Mouse (Mus musculus): ENCODE data around the gene Chd2. TPM values are rescaled to one million over a fixed set of nuclear protein-coding genes. Genes with fewer than 3 reads are reported as not detected.

Gene Chd2
- polyA plus RNA-seq, 1 experiment from 2014 or later: 46.7 TPM

DNA sequence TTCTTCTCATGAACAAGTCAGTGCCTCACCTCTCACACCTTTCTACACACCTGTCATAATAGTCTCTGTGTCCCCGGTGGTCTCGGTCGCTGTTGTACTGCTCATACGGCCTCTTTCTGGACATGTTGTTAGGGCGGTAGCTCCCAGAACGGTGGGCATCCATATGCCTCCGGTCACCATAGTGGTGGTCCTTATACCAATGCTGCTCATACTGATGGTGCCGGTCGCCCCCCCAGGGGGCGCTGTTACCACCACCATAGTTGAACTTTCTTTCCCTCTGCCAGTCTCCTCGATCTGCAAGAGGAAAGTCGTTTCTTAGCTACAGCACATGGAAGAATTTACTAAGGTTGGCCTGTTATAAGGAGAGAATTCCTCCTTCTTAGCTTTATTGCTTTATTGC is 105.9 kb downstream of the Chd2 start:
- Histone ChIP-seq H3K4me1 (no peaks in the 10 kb centered on the region), H3K4me2 (replicated peaks) (no peak overlapping the region), H3K4me3 (replicated peaks) (no peak overlapping the region), H3K36me3 (peaks cover 74% of the 10 kb centered on the region), H3K27ac (replicated peaks) (no peak overlapping the region), H3K9me3 (replicated peaks) (no peaks in the 10 kb centered on the region), H3K27me3 (no peaks in the 10 kb centered on the region), H3K9ac (no peak overlapping the region)
- no peak for ATAC-seq (ENCODE audit: insufficient number of reproducible peaks, low FRiP score, low TSS enrichment, low read depth)
- 74% methylated on average over 12 of the region's 12 CpGs for WGBS

DNA sequence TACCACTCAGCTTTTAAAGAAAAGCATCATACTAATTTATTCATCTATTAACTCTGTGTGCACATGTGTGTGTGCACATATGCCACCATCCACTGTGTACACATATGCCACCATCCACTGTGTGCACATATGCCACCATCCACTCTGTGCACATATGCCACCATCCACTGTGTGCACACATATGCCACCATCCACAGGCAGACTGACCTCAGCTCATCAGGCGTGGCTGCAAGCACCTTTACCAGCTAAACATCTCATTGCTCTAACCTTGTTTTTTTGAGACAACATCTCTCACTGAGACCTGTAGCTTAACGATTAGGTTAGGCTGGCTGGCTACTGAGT is 107.3 kb downstream of the Chd2 start:
- no peaks in the 10 kb centered on the region for H3K4me1 ChIP-seq
- no peak overlapping the region for H3K9ac ChIP-seq
- H3K4me3 ChIP-seq (replicated peaks): no peak overlapping the region
- 0 out of 2 replicates have a peak, but pooled peaks have one; percentile 13 for ATAC-seq (ENCODE audit: insufficient number of reproducible peaks, low FRiP score, low TSS enrichment, low read depth)
- no peak overlapping the region for H3K4me2 ChIP-seq (replicated peaks)
- peaks cover 72% of the 10 kb centered on the region for H3K36me3 ChIP-seq
- H3K9me3 ChIP-seq (replicated peaks): no peaks in the 10 kb centered on the region
- no peaks in the 10 kb centered on the region for H3K27me3 ChIP-seq
- H3K27ac ChIP-seq (replicated peaks): no peak overlapping the region
- 94% methylated on average over 2 of the region's 2 CpGs for WGBS

DNA sequence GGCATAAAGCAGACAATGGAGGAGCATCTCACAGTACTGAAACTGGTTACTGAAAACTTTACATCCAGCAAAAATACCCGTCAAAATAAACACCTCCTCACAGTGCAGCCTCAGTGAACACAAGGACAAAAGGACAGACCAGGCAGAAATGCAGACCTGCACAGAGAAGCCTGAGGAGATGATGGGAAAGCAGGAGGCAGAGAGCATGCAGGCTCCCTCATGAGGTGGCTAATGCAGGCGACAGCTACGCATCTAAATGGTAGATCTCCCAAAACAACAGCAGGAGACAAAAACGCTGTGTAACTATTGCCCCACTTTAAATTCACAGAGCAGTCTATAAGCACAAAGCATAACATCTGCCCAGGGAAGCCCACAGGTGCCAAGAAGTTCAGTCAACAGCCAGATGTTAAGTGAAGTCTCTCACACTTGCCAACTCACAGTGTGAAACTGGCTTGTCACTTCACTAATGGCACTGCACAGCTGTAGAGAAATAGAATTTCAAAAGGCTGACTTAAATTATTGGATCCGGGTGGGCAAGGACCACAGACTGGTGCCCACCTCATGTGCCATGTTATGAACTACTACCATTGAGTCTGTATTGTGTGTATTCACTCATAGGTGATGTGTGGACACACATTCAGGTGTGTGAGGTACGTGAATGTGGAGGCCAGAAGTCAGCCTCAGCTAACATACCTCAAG is 107.8 kb downstream of the Chd2 start:
- H3K36me3 ChIP-seq: peaks cover 72% of the 10 kb centered on the region
- no peaks in the 10 kb centered on the region for H3K4me1 ChIP-seq
- H3K27ac ChIP-seq (replicated peaks): no peak overlapping the region
- no peak overlapping the region for H3K4me3 ChIP-seq (replicated peaks)
- H3K27me3 ChIP-seq: no peaks in the 10 kb centered on the region
- H3K9me3 ChIP-seq (replicated peaks): no peaks in the 10 kb centered on the region
- 88% methylated on average over 6 of the region's 6 CpGs for WGBS
- H3K4me2 ChIP-seq (replicated peaks): no peak overlapping the region
- no peak overlapping the region for H3K9ac ChIP-seq
- 0 out of 2 replicates have a peak, but pooled peaks have one; percentile 15 for ATAC-seq (ENCODE audit: insufficient number of reproducible peaks, low FRiP score, low TSS enrichment, low read depth)

DNA sequence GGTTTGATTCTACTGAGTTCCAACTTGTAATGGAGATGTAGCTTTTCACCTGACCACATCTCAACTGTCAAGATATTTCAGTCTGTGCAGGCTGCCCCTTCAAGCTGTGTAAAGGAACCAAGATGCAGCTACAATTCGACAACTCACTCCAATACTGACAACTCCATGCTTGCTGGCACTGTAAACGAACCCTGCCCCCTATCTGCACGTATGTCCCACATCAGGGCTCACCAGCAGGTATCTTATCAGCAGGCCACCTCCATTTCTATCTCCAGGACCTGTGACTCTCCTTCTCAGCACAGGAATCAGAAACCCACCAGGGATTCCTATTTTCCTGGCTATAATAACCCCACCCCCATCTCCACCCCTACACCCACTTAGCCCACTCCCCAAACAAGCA is 113.1 kb downstream of the Chd2 start:
- Histone ChIP-seq H3K36me3 (peaks cover 47% of the 10 kb centered on the region), H3K4me1 (peaks cover 6% of the 10 kb centered on the region; the same call in 1 of the 2 replicates)

DNA sequence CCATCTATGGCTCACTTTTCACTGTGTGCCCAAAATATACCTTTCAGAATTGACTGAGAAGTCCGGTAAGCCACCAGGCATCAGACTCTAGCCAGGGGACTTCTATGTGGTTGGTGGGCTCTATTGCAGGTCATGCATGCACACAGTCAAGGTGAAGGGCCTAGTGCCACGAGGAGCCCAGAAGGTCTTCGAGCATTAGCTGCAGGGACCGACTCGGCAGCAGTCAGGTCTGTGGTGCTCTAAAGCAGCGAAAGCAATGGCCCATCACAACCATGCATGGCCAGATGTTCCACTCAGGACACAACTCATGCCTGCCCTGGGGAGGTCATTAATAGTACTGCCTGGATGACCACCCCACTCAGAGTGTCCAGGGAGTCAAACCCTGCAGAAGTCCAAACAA is 113.8 kb downstream of the Chd2 start:
- no peaks in the 10 kb centered on the region for H3K9me3 ChIP-seq (replicated peaks)

More for the DNA sequence above, 113.1 kb downstream of the Chd2 start:
- H3K9me3 ChIP-seq (replicated peaks): no peaks in the 10 kb centered on the region
- no peak for ATAC-seq (ENCODE audit: insufficient number of reproducible peaks, low FRiP score, low TSS enrichment, low read depth)
- H3K27me3 ChIP-seq: no peaks in the 10 kb centered on the region
- no peak overlapping the region for H3K9ac ChIP-seq
- no peak overlapping the region for H3K4me3 ChIP-seq (replicated peaks)
- H3K4me2 ChIP-seq (replicated peaks): no peak overlapping the region
- WGBS: 85% methylated on average over 3 of the region's 3 CpGs
- no peak overlapping the region for H3K27ac ChIP-seq (replicated peaks)

DNA sequence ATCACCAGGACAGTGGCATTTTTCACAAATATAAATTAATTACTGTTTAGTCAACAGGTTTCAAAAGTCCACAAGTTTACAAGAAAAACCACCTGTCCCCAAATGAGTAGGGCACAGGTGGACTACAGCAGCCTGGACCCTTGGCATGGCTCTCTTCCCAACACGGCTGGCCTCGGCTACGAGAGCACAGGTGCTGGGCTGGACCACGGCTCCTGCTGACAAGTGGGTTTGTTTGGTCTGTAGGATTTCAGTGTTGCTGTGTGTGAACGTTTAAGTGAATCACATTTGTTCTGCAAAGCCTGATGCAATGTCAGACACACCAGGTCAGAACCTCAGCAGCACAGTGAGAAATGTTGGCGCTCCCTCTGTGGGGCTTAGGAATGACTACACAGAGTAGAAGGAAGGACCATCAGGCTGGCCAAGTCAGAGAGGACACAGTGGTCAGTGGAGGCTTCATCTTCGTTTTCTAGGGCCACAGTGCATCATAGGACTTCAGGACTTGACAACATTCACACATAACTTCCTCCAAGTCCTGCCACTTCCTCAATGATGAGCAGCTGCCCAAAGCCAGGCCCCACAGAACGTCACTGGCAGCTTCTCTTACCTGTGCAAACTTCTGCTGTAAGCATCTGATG is 114.8 kb downstream of the Chd2 start:
- no peak overlapping the region for H3K27ac ChIP-seq (replicated peaks)
- WGBS: 77% methylated on average over 8 of the region's 8 CpGs
- ATAC-seq (ENCODE audit: insufficient number of reproducible peaks, low FRiP score, low TSS enrichment, low read depth): no peak
- H3K4me1 ChIP-seq: peaks cover 22% of the 10 kb centered on the region
- no peak overlapping the region for H3K4me3 ChIP-seq (replicated peaks)
- H3K27me3 ChIP-seq: no peaks in the 10 kb centered on the region
- H3K36me3 ChIP-seq: peaks cover 44% of the 10 kb centered on the region
- H3K4me2 ChIP-seq (replicated peaks): no peak overlapping the region
- H3K9me3 ChIP-seq (replicated peaks): no peaks in the 10 kb centered on the region
- no peak overlapping the region for H3K9ac ChIP-seq

More for the DNA sequence above, 113.8 kb downstream of the Chd2 start:
- no peak overlapping the region for H3K27ac ChIP-seq (replicated peaks)
- H3K9ac ChIP-seq: no peak overlapping the region
- ATAC-seq (ENCODE audit: insufficient number of reproducible peaks, low FRiP score, low TSS enrichment, low read depth): no peak
- H3K27me3 ChIP-seq: no peaks in the 10 kb centered on the region
- no peak overlapping the region for H3K4me2 ChIP-seq (replicated peaks)
- H3K36me3 ChIP-seq: peaks cover 44% of the 10 kb centered on the region
- H3K4me3 ChIP-seq (replicated peaks): no peak overlapping the region
- peaks cover 12% of the 10 kb centered on the region; the same call in 1 of the 2 replicates for H3K4me1 ChIP-seq
- WGBS: 92% methylated on average over 6 of the region's 6 CpGs

DNA sequence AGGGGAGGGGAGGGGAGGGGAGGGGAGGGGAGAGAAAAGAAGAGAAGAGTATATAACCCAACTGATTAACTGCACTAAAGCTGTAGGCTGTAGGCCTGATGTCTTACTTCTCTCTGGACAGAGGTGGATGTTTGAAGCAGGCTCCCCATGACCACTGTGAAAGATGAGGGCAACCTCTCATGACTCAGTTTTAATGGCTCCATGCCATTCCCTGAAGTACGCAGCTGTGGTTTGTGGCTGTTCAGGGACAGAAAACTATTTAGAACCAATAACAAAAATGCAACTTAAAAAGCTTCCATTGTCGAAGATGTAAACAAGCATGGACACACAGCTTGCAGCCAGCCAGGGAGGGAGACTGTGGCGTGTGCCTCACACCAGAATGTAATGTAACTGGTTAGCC is 115.4 kb downstream of the Chd2 start:
- ATAC-seq (ENCODE audit: insufficient number of reproducible peaks, low FRiP score, low TSS enrichment, low read depth): no peak
- WGBS: 48% methylated on average over 3 of the region's 3 CpGs
- H3K27ac ChIP-seq (replicated peaks): no peak overlapping the region

DNA sequence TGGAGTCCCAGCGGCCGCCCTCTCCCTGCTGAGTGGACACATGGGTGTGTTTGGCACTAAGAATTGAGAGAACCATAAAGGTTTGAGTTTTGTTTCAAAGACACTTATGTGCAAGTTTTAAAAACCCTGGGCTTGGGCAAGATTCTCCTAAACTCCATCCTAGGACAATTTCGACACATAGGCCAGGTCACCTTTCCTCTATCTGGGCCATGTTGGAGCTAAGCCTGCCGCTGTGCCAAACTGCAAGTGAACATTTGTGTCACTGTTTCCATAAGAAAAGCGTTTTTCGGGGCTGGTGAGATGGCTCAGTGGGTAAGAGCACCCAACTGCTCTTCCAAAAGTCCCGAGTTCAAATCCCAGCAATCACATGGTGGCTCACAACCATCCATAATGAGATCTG is 116.2 kb downstream of the Chd2 start:
- no peak overlapping the region for H3K4me2 ChIP-seq (replicated peaks)
- no peaks in the 10 kb centered on the region for H3K27me3 ChIP-seq
- peaks cover 39% of the 10 kb centered on the region for H3K36me3 ChIP-seq
- H3K9me3 ChIP-seq (replicated peaks): no peaks in the 10 kb centered on the region
- peak overlapping the region; percentile 39; the same call in 1 of the 2 replicates for H3K27ac ChIP-seq (replicated peaks)
- no peak overlapping the region for H3K9ac ChIP-seq
- no peak overlapping the region for H3K4me3 ChIP-seq (replicated peaks)
- no peak for ATAC-seq (ENCODE audit: insufficient number of reproducible peaks, low FRiP score, low TSS enrichment, low read depth)
- H3K4me1 ChIP-seq: peaks cover 34% of the 10 kb centered on the region
- WGBS: 91% methylated on average over 7 of the region's 7 CpGs

More for the DNA sequence above, 115.4 kb downstream of the Chd2 start:
- peaks cover 41% of the 10 kb centered on the region for H3K36me3 ChIP-seq
- H3K27me3 ChIP-seq: no peaks in the 10 kb centered on the region
- H3K4me1 ChIP-seq: peaks cover 28% of the 10 kb centered on the region
- H3K9me3 ChIP-seq (replicated peaks): no peaks in the 10 kb centered on the region
- no peak overlapping the region for H3K4me3 ChIP-seq (replicated peaks)
- H3K4me2 ChIP-seq (replicated peaks): no peak overlapping the region
- H3K9ac ChIP-seq: no peak overlapping the region

DNA sequence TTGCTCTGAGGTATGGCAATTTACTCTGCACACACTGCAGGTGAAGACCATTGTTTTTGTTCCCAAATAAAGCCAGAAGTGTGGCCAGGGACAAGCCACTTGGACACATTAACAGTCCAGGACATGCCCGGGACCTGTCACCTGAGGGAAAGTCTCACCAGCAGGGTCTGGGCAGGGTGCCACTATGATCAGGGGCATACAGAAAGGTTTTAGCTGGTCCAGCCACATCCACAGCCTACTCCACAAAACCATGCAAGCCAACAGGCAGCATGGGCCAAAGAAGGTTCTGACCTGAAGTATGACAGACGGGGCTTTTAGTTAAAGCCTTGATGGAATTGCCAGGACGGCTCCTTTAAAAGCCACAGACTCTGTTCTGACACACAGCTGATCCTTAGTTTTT is 116.9 kb downstream of the Chd2 start:
- Histone ChIP-seq H3K27me3 (no peaks in the 10 kb centered on the region), H3K27ac (replicated peaks) (0 out of 2 replicates have a peak overlapping the region, but pooled peaks have one; percentile 39), H3K4me2 (replicated peaks) (no peak overlapping the region), H3K4me3 (replicated peaks) (no peak overlapping the region), H3K9ac (no peak overlapping the region), H3K4me1 (peaks cover 41% of the 10 kb centered on the region), H3K36me3 (peaks cover 33% of the 10 kb centered on the region), H3K9me3 (replicated peaks) (no peaks in the 10 kb centered on the region)
- WGBS: 53% methylated on average over 3 of the region's 3 CpGs
- ATAC-seq (ENCODE audit: insufficient number of reproducible peaks, low FRiP score, low TSS enrichment, low read depth): no peak

DNA sequence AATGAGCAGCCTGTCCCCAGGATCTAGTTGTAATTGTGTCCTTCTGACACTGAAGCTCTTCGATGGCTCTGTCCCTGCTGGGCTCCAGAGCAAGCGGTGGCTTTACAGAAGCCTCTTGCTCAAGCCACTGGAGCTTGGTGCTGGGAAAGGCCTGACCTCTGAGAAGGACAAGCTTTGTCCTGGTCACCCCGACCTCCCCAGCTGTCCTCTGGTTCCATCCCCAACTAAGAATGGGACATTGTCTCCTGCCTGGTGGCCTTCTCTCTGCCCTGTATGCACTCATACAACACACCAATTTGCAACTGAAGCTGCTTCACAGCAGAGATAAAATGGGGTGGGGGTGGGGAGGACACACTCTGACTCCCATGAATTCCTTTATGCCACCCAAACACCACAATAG is 117.4 kb downstream of the Chd2 start:
- 39% methylated on average over 3 of the region's 3 CpGs for WGBS
- 0 out of 2 replicates have a peak overlapping the region, but pooled peaks have one; percentile 22 for H3K27ac ChIP-seq (replicated peaks)
- H3K9ac ChIP-seq: no peak overlapping the region

DNA sequence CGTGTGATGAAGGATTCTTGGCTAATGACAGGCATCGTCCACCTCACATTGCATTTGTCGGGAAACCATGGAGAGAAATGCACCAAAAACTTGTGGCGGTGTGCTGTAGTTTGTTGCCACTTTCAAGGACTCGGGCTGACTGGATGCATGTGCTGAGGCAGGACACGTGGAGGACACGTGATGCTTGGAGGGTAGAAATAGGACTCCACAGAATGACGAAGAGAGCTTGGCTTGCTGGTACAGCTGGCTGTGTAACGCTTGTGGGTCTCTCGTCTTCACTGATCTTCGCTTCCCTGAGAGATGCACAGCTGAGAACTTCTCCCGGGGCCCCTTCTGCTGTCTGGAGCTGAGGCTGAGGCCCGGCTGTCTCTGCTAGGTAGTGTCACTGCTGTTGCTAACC is 118.4 kb downstream of the Chd2 start:
- Histone ChIP-seq H3K4me3 (replicated peaks) (no peak overlapping the region), H3K9ac (no peak overlapping the region), H3K27me3 (no peaks in the 10 kb centered on the region), H3K27ac (replicated peaks) (peak overlapping the region; percentile 13; the same call in 1 of the 2 replicates), H3K4me1 (peaks cover 53% of the 10 kb centered on the region), H3K9me3 (replicated peaks) (no peaks in the 10 kb centered on the region), H3K4me2 (replicated peaks) (no peak overlapping the region), H3K36me3 (peaks cover 29% of the 10 kb centered on the region)
- WGBS: 54% methylated on average over 13 of the region's 13 CpGs
- no peak for ATAC-seq (ENCODE audit: insufficient number of reproducible peaks, low FRiP score, low TSS enrichment, low read depth)

More for the DNA sequence above, 117.4 kb downstream of the Chd2 start:
- Histone ChIP-seq H3K27me3 (no peaks in the 10 kb centered on the region), H3K4me2 (replicated peaks) (no peak overlapping the region), H3K4me1 (peaks cover 44% of the 10 kb centered on the region), H3K9me3 (replicated peaks) (no peaks in the 10 kb centered on the region), H3K4me3 (replicated peaks) (no peak overlapping the region), H3K36me3 (peaks cover 30% of the 10 kb centered on the region)
- ATAC-seq (ENCODE audit: insufficient number of reproducible peaks, low FRiP score, low TSS enrichment, low read depth): no peak

Measured in embryonic facial prominence, embryonic 15.5 days (tissue).